Mouse (Mus musculus): Measurements from ENCODE around the gene Calhm4.

- no peak for TF ChIP-seq EP300 (IDR thresholded peaks at IDR 0.05; ENCODE audit: low read depth)
- no peak for TF ChIP-seq CTCF (IDR thresholded peaks at IDR 0.05; ENCODE audit: low read depth)
Measured at GRCm38 (mm10) chr10:34089517-34089916, 45.4 kb upstream of the Calhm4 start.
